14 mouse cellular contexts compared by ENCODE assay signal in genomic region chr8:126772194-126772593, GRCm38 (mm10).
"Had no signal": no experiment of that assay in that cellular context is flagged by ENCODE, and none has a peak within 500 bp of the region (broad histone marks: within the 10 kb centered on the region; RNA-seq: fewer than 3 reads in every experiment).

No protein-coding gene starts in this region.

- ATAC-seq: midbrain, embryonic 16.5 days had no signal

- H3K36me3 ChIP-seq: limb, embryonic 13.5 days; liver, embryonic 13.5 days; midbrain, embryonic 12.5 days; neural tube, embryonic 13.5 days; stomach, embryonic 15.5 days had no signal

- H3K4me2 ChIP-seq: limb, embryonic 13.5 days; liver, embryonic 13.5 days; midbrain, embryonic 12.5 days; neural tube, embryonic 13.5 days; stomach, embryonic 15.5 days had no signal

- H3K4me1 ChIP-seq: midbrain, embryonic 12.5 days; neural tube, embryonic 13.5 days; stomach, embryonic 15.5 days had no signal

- H3K9ac ChIP-seq: limb, embryonic 13.5 days; liver, embryonic 13.5 days; midbrain, embryonic 12.5 days; neural tube, embryonic 13.5 days; stomach, embryonic 15.5 days had no signal

- H3K4me3 ChIP-seq: limb, embryonic 13.5 days; liver, embryonic 13.5 days; midbrain, embryonic 12.5 days; neural tube, embryonic 13.5 days; stomach, embryonic 15.5 days had no signal

- H3K9me3 ChIP-seq: limb, embryonic 13.5 days; liver, embryonic 13.5 days; midbrain, embryonic 12.5 days; neural tube, embryonic 13.5 days; stomach, embryonic 15.5 days had no signal

- H3K27me3 ChIP-seq: limb, embryonic 13.5 days; liver, embryonic 13.5 days; midbrain, embryonic 12.5 days; neural tube, embryonic 13.5 days; stomach, embryonic 15.5 days had no signal

- DNase-seq: layer of hippocampus, adult 9-11 months; layer of hippocampus, postnatal 36 days; liver, embryonic 13.5 days; lung, adult 18-20 months; retina, postnatal 1 day; right cerebral cortex, postnatal 4 days; thymus, adult 2 months; thymus, postnatal 25 days had no signal

- H3K27ac ChIP-seq: kidney, postnatal 0 days; limb, embryonic 13.5 days; liver, embryonic 13.5 days; midbrain, embryonic 12.5 days; neural tube, embryonic 13.5 days; stomach, embryonic 15.5 days had no signal
